Mouse (Mus musculus): ENCODE measurements at regions not wholly inside any gene's neighbourhood (a gene's known extent, or its start where the extent isn't known, plus 50 kb on each side); places are given as distances from the start of the nearest gene placed in this dataset.

DNA sequence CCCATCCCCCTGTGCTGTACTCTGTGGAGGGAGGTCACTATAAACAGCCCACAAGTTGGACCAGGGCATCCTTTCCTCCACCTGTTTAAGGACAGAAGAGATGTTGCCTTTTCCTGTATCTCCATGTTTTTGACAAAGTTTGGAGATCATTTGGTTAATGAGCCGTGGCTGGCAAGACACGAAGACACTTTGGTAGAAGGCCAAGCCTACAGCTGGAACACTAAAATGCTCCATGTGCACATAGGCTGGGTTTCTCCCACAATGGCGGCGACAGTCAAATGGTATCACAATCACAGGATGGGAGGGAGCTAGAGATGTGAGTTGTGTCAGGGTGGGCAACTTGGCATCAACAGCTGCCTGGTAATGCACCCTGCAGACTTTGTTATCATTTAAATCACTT lies 111.9 kb upstream of the Plxnc1 start:
- Histone ChIP-seq H3K36me3 (ENCODE audit: control insufficient read depth, insufficient read depth, low read length, poor library complexity, severe bottlenecking) (no peaks in the 10 kb centered on the region), H3K9ac (ENCODE audit: low read depth, poor library complexity, severe bottlenecking) (no peak overlapping the region), H3K4me3 (ENCODE audit: low read depth, low read length) (no peak overlapping the region), H3K27me3 (ENCODE audit: control insufficient read depth, insufficient read depth, low read length, poor library complexity, severe bottlenecking) (no peaks in the 10 kb centered on the region; the same call in 1 of the 2 replicates), H3K27ac (ENCODE audit: insufficient read depth, low read length) (no peak overlapping the region), H3K9me3 (replicated peaks; ENCODE audit: control insufficient read depth, insufficient read depth, low read length, poor library complexity, severe bottlenecking) (no peaks in the 10 kb centered on the region; the same call in 1 of the 2 replicates), H3K4me1 (ENCODE audit: control insufficient read depth, insufficient read depth, low read length) (peaks cover 5% of the 10 kb centered on the region)
- TF ChIP-seq CTCF (IDR thresholded peaks at IDR 0.05; ENCODE audit: low read depth, low read length) = no peak
- TF ChIP-seq POLR2A (IDR thresholded peaks at IDR 0.05; ENCODE audit: insufficient read depth, low read length) = no peak
- no peak for TF ChIP-seq EP300 (IDR thresholded peaks at IDR 0.05; ENCODE audit: insufficient read depth, low read depth, low read length)

DNA sequence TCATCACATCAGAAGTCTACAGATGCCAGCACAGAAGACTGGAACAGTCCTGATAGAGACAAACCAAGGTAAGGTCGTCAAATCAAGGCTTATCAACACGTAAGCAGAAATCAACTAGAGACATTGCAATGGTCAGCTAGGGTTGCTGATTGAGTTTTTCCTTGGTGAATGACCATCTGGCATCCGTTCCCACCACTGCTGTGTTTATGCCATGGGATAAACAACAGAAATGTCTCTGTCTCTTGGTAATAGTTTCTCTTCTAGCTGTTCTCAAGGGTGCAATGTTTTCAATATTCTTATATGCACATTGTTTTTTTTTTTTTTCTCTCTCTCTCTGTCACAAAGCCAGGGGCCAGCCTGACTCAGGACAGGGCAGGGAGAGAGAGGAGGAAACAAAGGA lies 110.2 kb upstream of the Plxnc1 start:
- TF ChIP-seq POLR2A (IDR thresholded peaks at IDR 0.05; ENCODE audit: insufficient read depth, low read length) = no peak
- no peak for TF ChIP-seq CTCF (IDR thresholded peaks at IDR 0.05; ENCODE audit: low read depth, low read length)
- TF ChIP-seq EP300 (IDR thresholded peaks at IDR 0.05; ENCODE audit: insufficient read depth, low read depth, low read length) = no peak
- H3K4me3 ChIP-seq (ENCODE audit: low read depth, low read length) = no peak overlapping the region
- no peak overlapping the region for H3K9ac ChIP-seq (ENCODE audit: low read depth, poor library complexity, severe bottlenecking)
- H3K27ac ChIP-seq (ENCODE audit: insufficient read depth, low read length) = no peak overlapping the region
- H3K36me3 ChIP-seq (ENCODE audit: control insufficient read depth, insufficient read depth, low read length, poor library complexity, severe bottlenecking) = no peaks in the 10 kb centered on the region
- H3K9me3 ChIP-seq (replicated peaks; ENCODE audit: control insufficient read depth, insufficient read depth, low read length, poor library complexity, severe bottlenecking) = no peaks in the 10 kb centered on the region; the same call in 1 of the 2 replicates
- H3K4me1 ChIP-seq (ENCODE audit: control insufficient read depth, insufficient read depth, low read length) = peaks cover 4% of the 10 kb centered on the region
- no peaks in the 10 kb centered on the region; the same call in 1 of the 2 replicates for H3K27me3 ChIP-seq (ENCODE audit: control insufficient read depth, insufficient read depth, low read length, poor library complexity, severe bottlenecking)

DNA sequence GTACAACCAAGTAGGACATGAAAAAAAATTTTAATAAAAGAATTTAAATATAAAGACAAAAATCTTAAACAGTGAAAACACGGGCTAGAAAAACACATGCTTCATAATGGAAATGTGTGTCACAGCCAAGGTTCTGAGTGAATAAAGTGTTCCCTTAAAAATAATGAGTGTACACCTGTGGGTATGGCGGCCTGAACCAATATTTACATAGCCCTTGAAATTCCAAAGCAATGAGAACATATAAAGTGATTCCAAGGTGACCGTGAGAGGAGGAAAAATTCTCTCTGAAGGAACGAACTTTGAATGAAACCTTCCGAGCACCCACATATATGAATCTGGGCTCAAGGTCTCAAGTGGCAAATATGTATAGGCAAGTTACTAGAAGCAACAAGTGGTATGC lies 104.2 kb upstream of the Plxnc1 start:
- no peaks in the 10 kb centered on the region for H3K4me1 ChIP-seq (ENCODE audit: control insufficient read depth, insufficient read depth, low read length)
- no peaks in the 10 kb centered on the region for H3K36me3 ChIP-seq (ENCODE audit: control insufficient read depth, insufficient read depth, low read length, poor library complexity, severe bottlenecking)
- TF ChIP-seq POLR2A (IDR thresholded peaks at IDR 0.05; ENCODE audit: insufficient read depth, low read length) = no peak
- no peak for TF ChIP-seq CTCF (IDR thresholded peaks at IDR 0.05; ENCODE audit: low read depth, low read length)
- TF ChIP-seq EP300 (IDR thresholded peaks at IDR 0.05; ENCODE audit: insufficient read depth, low read depth, low read length) = no peak
- no peaks in the 10 kb centered on the region for H3K9me3 ChIP-seq (replicated peaks; ENCODE audit: control insufficient read depth, insufficient read depth, low read length, poor library complexity, severe bottlenecking)
- H3K27ac ChIP-seq (ENCODE audit: insufficient read depth, low read length) = no peak overlapping the region
- no peak overlapping the region for H3K4me3 ChIP-seq (ENCODE audit: low read depth, low read length)
- no peaks in the 10 kb centered on the region for H3K27me3 ChIP-seq (ENCODE audit: control insufficient read depth, insufficient read depth, low read length, poor library complexity, severe bottlenecking)
- no peak overlapping the region for H3K9ac ChIP-seq (ENCODE audit: low read depth, poor library complexity, severe bottlenecking)

DNA sequence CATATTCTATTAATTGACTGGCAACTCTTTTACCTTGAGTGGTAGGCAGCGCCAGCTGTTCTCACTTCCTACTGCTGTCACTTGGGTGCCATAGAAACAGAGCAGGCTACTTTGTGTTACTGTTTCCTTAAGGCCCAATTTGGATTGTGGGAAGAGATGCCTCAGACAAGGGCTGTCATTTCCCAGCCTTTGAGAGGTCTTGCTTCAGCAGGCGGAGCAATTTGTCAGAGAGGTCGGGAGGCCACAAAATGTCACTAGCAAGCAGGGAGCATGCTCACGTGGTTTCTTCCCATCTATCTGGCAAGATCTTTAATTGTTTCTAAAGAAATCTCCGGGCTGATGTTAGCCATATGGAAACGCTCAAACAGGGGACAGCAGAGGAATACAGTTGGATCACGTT lies 99.3 kb upstream of the Plxnc1 start:
- H3K9ac ChIP-seq (ENCODE audit: low read depth, poor library complexity, severe bottlenecking) = no peak overlapping the region
- no peaks in the 10 kb centered on the region for H3K27me3 ChIP-seq (ENCODE audit: control insufficient read depth, insufficient read depth, low read length, poor library complexity, severe bottlenecking)
- H3K36me3 ChIP-seq (ENCODE audit: control insufficient read depth, insufficient read depth, low read length, poor library complexity, severe bottlenecking) = no peaks in the 10 kb centered on the region
- H3K4me3 ChIP-seq (ENCODE audit: low read depth, low read length) = no peak overlapping the region
- no peak for TF ChIP-seq EP300 (IDR thresholded peaks at IDR 0.05; ENCODE audit: insufficient read depth, low read depth, low read length)
- no peak for TF ChIP-seq POLR2A (IDR thresholded peaks at IDR 0.05; ENCODE audit: insufficient read depth, low read length)
- TF ChIP-seq CTCF (IDR thresholded peaks at IDR 0.05; ENCODE audit: low read depth, low read length) = no peak
- no peaks in the 10 kb centered on the region for H3K9me3 ChIP-seq (replicated peaks; ENCODE audit: control insufficient read depth, insufficient read depth, low read length, poor library complexity, severe bottlenecking)
- H3K27ac ChIP-seq (ENCODE audit: insufficient read depth, low read length) = no peak overlapping the region
- H3K4me1 ChIP-seq (ENCODE audit: control insufficient read depth, insufficient read depth, low read length) = no peaks in the 10 kb centered on the region

DNA sequence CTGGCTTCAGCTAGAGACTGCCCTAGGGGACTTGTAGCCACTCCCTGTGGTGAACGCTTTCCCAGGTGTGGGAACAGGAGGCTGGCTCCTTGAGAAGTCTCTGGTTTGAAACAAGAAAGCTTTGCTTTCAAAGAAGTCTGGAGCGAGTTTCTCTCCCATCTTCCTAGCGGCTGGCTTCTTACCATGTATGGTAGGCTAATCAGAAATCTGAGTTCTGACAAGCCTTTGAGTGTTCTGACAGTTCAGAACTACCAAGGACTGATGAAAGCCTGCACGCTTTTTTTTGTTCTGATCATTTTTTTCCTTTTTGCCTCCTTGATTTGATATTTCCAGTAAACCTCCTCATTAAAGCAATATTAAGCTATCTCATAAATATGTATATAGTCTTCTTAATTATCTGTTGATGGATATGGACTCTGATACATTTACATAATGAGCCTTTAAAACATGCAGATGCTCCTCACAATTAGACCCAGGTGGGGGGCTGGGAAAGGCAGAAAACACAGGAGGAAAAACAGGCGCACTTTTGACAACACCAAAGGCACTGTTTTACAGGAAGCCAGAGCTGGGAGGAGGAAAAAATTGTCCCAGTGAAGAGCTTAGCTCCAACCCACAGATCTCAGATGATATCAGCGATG lies 95.7 kb upstream of the Plxnc1 start:
- TF ChIP-seq EP300 (IDR thresholded peaks at IDR 0.05; ENCODE audit: insufficient read depth, low read depth, low read length) (no peak), POLR2A (IDR thresholded peaks at IDR 0.05; ENCODE audit: insufficient read depth, low read length) (no peak), CTCF (IDR thresholded peaks at IDR 0.05; ENCODE audit: low read depth, low read length) (no peak)
- Histone ChIP-seq H3K27ac (ENCODE audit: insufficient read depth, low read length) (no peak overlapping the region), H3K9me3 (replicated peaks; ENCODE audit: control insufficient read depth, insufficient read depth, low read length, poor library complexity, severe bottlenecking) (no peaks in the 10 kb centered on the region), H3K27me3 (ENCODE audit: control insufficient read depth, insufficient read depth, low read length, poor library complexity, severe bottlenecking) (no peaks in the 10 kb centered on the region), H3K4me3 (ENCODE audit: low read depth, low read length) (no peak overlapping the region), H3K36me3 (ENCODE audit: control insufficient read depth, insufficient read depth, low read length, poor library complexity, severe bottlenecking) (no peaks in the 10 kb centered on the region), H3K9ac (ENCODE audit: low read depth, poor library complexity, severe bottlenecking) (no peak overlapping the region), H3K4me1 (ENCODE audit: control insufficient read depth, insufficient read depth, low read length) (no peaks in the 10 kb centered on the region)

DNA sequence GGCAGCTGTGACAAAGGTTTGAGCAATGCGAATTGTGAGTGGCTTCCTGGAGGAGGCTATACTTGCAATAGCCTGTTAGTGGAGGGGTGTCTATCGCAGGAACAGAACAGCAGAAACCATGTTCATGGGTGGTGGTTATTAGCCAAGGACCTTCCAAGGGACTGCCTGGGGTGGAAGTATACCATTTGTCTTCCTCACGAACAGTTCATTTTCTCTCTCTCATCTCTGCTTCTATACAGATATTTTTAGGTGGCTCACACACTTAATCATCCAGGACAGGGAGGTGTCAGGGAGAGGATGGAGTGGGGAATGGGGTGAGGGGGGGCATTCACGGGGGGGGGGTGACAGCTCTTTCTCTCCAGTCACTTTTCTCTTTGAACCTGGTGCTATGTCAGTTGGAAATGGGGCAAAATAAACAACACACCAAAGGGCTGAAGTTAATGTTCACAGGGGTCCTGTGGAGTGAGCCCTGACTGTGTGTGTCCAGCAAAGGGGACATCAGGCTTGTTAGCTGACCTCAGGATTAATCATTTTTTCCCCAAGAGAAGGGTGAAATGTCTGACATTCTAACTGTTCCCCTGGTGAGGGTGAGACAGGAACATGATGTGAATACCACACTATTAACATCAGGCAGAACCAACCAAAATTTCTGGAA lies 91.5 kb upstream of the Plxnc1 start:
- H3K9me3 ChIP-seq (replicated peaks; ENCODE audit: control insufficient read depth, insufficient read depth, low read length, poor library complexity, severe bottlenecking) = no peaks in the 10 kb centered on the region; the same call in 1 of the 2 replicates
- no peak overlapping the region for H3K9ac ChIP-seq (ENCODE audit: low read depth, poor library complexity, severe bottlenecking)
- no peaks in the 10 kb centered on the region for H3K27me3 ChIP-seq (ENCODE audit: control insufficient read depth, insufficient read depth, low read length, poor library complexity, severe bottlenecking)
- no peaks in the 10 kb centered on the region for H3K36me3 ChIP-seq (ENCODE audit: control insufficient read depth, insufficient read depth, low read length, poor library complexity, severe bottlenecking)
- H3K27ac ChIP-seq (ENCODE audit: insufficient read depth, low read length) = no peak overlapping the region
- TF ChIP-seq EP300 (IDR thresholded peaks at IDR 0.05; ENCODE audit: insufficient read depth, low read depth, low read length) (no peak), CTCF (IDR thresholded peaks at IDR 0.05; ENCODE audit: low read depth, low read length) (no peak), POLR2A (IDR thresholded peaks at IDR 0.05; ENCODE audit: insufficient read depth, low read length) (no peak)
- no peaks in the 10 kb centered on the region for H3K4me1 ChIP-seq (ENCODE audit: control insufficient read depth, insufficient read depth, low read length)
- H3K4me3 ChIP-seq (ENCODE audit: low read depth, low read length) = no peak overlapping the region

Measured in ES-Bruce4 (cell line).